Mouse (Mus musculus) limb, embryonic 15.5 days (tissue): Measurements from ENCODE around the gene Pola2. TPM values are rescaled to one million over a fixed set of nuclear protein-coding genes. Genes with fewer than 3 reads are reported as not detected.

Source experiments
- ATAC-seq: fragments of 200-750 bp; cut with Nextera tagmentation; 2 replicates; pipeline ENCODE4 v1.8.0; 2017; ENCODE audit warnings: low read depth, moderate TSS enrichment; ENCODE audit not compliant: insufficient number of reproducible peaks, low FRiP score, low TSS enrichment
- H3K27ac ChIP-seq: fragments of 300-500 bp; sonication (generic); 2 replicates; pipeline ENCODE4 v1.5.1; 2015; ENCODE audit warnings: moderate library complexity, mild to moderate bottlenecking, inconsistent platforms
- H3K27me3 ChIP-seq: fragments of 300-500 bp; sonication (generic); 2 replicates; pipeline ENCODE4 v1.6.1; 2015; ENCODE audit warnings: inconsistent platforms
- H3K36me3 ChIP-seq: fragments of 300-500 bp; sonication (generic); 2 replicates; pipeline ENCODE4 v1.6.1; 2015; ENCODE audit warnings: inconsistent platforms
- H3K4me1 ChIP-seq: fragments of 300-500 bp; sonication (generic); 2 replicates; pipeline ENCODE4 v1.6.1; 2015; ENCODE audit warnings: inconsistent platforms
- H3K4me2 ChIP-seq: fragments of 300-500 bp; sonication (generic); 2 replicates; pipeline ENCODE4 v1.6.1; 2015; ENCODE audit warnings: mild to moderate bottlenecking, inconsistent platforms
- H3K4me3 ChIP-seq: fragments of 300-500 bp; sonication (generic); 2 replicates; pipeline ENCODE4 v1.5.1; 2015; ENCODE audit warnings: mild to moderate bottlenecking, inconsistent platforms
- H3K9ac ChIP-seq: fragments of 300-500 bp; sonication (generic); 2 replicates; pipeline ENCODE4 v1.6.1; 2015; ENCODE audit warnings: inconsistent platforms
- H3K9me3 ChIP-seq: fragments of 300-500 bp; sonication (generic); 2 replicates; pipeline ENCODE4 v1.6.1; 2016; ENCODE audit warnings: inconsistent platforms
- WGBS: fragments of 180-500 bp; shearing (Covaris S2); methylation state at CpG from one replicate; pipeline ENCODE4 v1.1.7; 2015; 5-methylcytosine and 5-hydroxymethylcytosine counted together
- polyA plus RNA-seq: library from polyadenylated mRNA; unstranded; fragments of >200 nt; fragmentation: Nextera tagmentation; extraction: Ambion mirVana; gene quantifications from 2 replicates; pipeline ENCODE4 v1.2.1, GENCODE M21; 2015

Gene Pola2
- polyA plus RNA-seq, 1 experiment from 2014 or later, result 56.9 TPM

DNA sequence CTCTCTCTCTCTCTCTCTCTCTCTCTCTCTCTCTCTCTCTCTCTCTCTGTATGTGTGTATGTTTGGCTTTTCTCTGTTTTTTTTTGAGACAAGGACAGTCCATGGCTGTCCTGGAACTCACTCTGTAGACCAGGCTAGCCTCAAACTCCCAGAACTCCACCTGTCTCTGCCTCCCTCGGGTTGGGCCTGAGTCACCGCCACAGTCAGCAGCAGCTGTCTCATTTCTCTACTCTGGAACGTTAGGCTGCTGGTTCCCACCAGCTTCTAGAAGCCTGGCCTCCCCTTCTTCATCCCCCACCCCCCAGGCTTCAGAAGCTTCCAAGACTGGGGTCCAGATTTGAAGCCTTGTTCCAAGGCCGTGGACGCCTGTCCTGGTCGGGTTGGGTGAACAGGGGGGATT, 25.6 kb upstream of the Pola2 start:
- H3K9me3 ChIP-seq, result no peaks in the 10 kb centered on the region
- H3K27ac ChIP-seq, result peak overlapping the region; percentile 48; the same call in 1 of the 2 replicates
- no peak overlapping the region for H3K4me2 ChIP-seq
- no peaks in the 10 kb centered on the region for H3K27me3 ChIP-seq
- peaks cover 23% of the 10 kb centered on the region for H3K4me1 ChIP-seq
- no peak overlapping the region for H3K4me3 ChIP-seq
- peaks cover 34% of the 10 kb centered on the region for H3K36me3 ChIP-seq
- H3K9ac ChIP-seq, result no peak overlapping the region
- ATAC-seq, result no peak
- WGBS, result 69% methylated on average over 6 of the region's 6 CpGs

DNA sequence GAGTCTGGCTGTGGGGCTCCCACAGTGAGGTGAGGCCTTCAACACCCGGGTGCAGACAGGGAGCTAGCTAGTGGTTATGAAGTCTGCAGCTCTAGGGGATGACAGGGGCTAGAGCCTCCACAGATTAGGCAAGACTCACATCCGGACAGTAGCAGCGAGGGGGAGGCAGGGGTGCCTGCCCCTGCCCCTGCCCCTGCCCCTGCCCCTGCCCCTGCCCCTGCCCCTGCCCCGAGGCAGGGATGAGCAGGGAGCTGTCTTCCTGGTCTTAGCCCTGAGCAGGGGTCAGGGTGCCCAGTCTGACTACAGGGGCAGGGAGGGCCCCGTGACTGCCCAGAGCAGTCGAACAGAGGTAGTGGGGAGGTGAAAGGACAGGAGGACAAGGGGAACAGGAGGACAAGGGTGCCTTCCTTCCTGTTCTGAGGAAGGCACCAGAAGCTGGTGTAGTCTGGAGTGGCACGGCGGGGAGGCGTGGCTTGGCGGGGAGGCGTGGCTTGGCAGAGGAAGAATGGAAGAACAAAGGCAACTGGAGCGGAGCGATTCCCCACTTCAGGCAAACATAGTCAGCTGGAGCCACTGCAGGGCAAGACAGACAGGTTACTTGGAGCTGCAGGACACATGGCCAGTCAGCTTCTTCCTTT, 24.9 kb upstream of the Pola2 start:
- H3K27ac ChIP-seq, result peak overlapping the region; percentile 54
- no peak for ATAC-seq
- peaks cover 28% of the 10 kb centered on the region for H3K36me3 ChIP-seq
- no peak overlapping the region for H3K9ac ChIP-seq
- no peaks in the 10 kb centered on the region for H3K27me3 ChIP-seq
- WGBS, result 15% methylated on average over 11 of the region's 13 CpGs
- no peak overlapping the region for H3K4me3 ChIP-seq
- no peak overlapping the region for H3K4me2 ChIP-seq
- no peaks in the 10 kb centered on the region for H3K9me3 ChIP-seq
- H3K4me1 ChIP-seq, result peaks cover 23% of the 10 kb centered on the region

DNA sequence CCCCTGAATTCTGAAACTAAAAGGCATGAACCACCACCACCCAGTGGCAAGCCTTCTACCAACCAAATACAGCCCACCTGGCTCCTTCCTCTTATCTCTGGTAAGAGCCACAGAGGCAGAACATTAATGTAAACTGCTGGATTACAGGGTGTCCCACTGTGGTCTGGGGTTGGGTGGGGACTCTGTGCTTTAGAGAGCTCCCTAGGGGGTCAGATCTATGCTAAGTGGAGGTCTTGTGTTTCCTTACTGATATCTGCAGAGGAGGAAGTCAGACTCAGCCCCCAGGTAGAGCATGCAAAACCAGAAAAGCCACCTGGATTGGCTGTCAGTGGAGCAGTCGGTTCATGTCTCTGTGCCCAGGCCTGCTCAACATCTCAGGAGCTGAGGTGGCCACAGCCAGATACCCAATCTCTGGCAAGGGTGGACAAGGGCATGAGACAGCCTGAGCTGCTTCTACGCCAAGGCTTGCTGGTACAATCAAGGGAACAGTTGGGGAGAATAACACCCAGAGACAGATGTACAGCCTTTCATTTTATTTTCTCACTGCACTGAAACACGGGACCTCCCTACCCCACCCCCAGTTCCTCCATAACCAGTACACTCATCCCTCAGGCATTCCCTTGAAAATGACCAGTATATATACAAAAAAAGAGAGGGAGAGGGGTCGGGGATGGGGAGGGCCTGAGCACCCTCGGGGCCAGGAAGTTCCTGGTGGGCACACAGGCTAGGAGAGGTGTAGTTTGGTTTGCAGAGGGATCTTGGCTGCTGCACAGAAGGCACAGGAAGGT, 24.2 kb upstream of the Pola2 start:
- no peak for ATAC-seq
- H3K4me1 ChIP-seq, result peaks cover 23% of the 10 kb centered on the region
- 44% methylated on average over 5 of the region's 5 CpGs for WGBS
- peaks cover 25% of the 10 kb centered on the region for H3K36me3 ChIP-seq
- H3K4me2 ChIP-seq, result no peak overlapping the region
- H3K27me3 ChIP-seq, result no peaks in the 10 kb centered on the region
- peak overlapping the region; percentile 54 for H3K27ac ChIP-seq
- H3K9ac ChIP-seq, result no peak overlapping the region
- no peaks in the 10 kb centered on the region for H3K9me3 ChIP-seq
- H3K4me3 ChIP-seq, result no peak overlapping the region

DNA sequence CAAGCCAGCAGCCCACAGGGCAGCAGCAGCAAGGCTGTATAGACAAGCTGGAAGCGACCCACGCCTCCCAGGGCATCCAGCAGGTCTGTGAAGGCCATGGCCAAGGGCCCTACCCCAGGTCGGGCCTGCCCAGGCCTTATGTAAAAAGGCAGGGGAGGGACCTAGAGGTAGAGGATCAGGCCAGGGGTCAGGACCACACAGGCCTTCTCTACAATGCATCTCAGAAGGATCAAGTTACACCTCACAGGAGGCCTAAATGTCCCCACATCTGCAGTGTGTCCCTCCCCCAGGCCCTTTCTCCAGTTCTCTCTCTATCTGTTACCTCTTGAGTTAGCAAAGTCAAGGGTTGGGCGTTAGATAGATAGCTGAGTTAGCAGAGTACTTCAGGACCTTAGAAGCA, 22.0 kb upstream of the Pola2 start, which contains the start of gene Slc22a20:
Gene Slc22a20 (minus strand): TSS at position 101 of the 400 bp plus-strand sequence.
- no peaks in the 10 kb centered on the region for H3K27me3 ChIP-seq
- H3K4me2 ChIP-seq, result no peak within 1 kb of the TSS
- peaks cover 23% of the 10 kb centered on the region for H3K4me1 ChIP-seq
- WGBS, result 36% methylated on average over 4 of the region's 4 CpGs
- H3K36me3 ChIP-seq, result peaks cover 9% of the 10 kb centered on the region
- no peak within 1 kb of the TSS for H3K9ac ChIP-seq
- H3K27ac ChIP-seq, result no peak within 1 kb of the TSS
- no peaks in the 10 kb centered on the region for H3K9me3 ChIP-seq
- ATAC-seq, result no peak
- no peak within 1 kb of the TSS for H3K4me3 ChIP-seq

DNA sequence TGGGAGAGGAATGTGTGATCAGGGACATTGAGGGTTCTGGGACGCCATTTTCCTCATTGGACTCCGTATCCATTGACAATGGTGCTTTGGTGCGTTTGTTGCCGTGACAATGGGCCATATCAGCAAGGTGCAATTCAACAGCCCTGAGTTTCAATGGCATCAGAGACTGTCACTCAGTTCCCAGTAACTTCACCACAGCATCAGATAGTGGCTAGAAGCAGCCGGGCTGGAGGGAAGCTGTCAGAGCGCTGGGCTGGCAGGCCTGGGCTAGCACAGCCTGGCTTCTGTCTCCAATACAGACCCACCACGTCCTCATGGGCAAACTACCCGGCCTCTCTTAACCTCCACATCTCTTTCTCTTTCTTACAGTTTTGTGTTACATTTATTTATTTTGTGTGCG, 16.5 kb upstream of the Pola2 start:
- H3K36me3 ChIP-seq, result no peaks in the 10 kb centered on the region
- 88% methylated on average over 9 of the region's 9 CpGs for WGBS
- H3K4me3 ChIP-seq, result no peak overlapping the region
- no peak overlapping the region for H3K9ac ChIP-seq
- H3K9me3 ChIP-seq, result no peaks in the 10 kb centered on the region
- no peak overlapping the region for H3K4me2 ChIP-seq
- ATAC-seq, result no peak
- H3K27me3 ChIP-seq, result no peaks in the 10 kb centered on the region
- H3K4me1 ChIP-seq, result peaks cover 11% of the 10 kb centered on the region
- no peak overlapping the region for H3K27ac ChIP-seq

DNA sequence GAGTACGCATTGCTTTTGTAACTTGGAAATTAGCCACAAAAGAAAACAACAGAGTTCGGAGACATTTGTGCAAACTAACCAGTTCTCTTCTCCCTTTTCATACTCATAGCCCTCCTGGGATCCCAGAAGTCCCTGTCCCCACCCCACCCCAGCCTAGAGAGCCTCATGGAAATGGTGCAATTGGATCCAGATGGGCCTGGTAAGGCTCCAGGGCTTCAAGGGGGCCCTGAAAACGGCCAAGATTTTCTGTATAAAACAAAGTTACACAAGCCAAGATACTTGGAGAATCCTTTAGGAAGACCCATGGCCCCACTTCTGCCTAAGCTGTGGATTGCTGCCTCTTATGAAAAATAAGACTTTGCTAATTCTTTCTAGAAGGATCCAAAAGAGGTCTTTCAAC, 13.7 kb upstream of the Pola2 start:
- Histone ChIP-seq H3K36me3 (no peaks in the 10 kb centered on the region), H3K4me2 (no peak overlapping the region), H3K4me3 (no peak overlapping the region), H3K27me3 (no peaks in the 10 kb centered on the region), H3K9ac (no peak overlapping the region), H3K9me3 (no peaks in the 10 kb centered on the region), H3K4me1 (peaks cover 15% of the 10 kb centered on the region), H3K27ac (peak overlapping the region; percentile 80)
- WGBS, result 40% methylated on average over 3 of the region's 3 CpGs
- no peak for ATAC-seq

DNA sequence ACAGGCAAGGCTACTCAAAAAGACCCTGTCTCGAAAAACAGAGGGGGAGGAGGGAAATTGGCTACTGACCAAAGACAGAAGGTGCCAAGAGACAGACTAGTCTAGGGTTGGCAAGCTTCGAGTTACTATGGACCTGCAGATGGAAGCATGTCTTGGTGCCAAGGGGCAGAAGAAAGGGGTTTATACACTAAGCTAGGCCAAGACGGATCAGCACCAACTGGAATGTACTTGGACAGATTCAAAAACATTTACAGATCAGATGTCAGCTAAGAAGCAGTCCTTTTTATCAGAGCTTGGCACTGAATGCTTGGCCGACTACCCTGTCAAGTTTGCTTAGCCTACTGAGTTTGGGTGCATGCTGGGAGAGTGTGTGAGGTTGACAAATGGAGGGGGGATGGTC, 11.7 kb upstream of the Pola2 start:
- Histone ChIP-seq H3K9ac (no peak overlapping the region), H3K9me3 (no peaks in the 10 kb centered on the region), H3K4me1 (peaks cover 15% of the 10 kb centered on the region), H3K36me3 (no peaks in the 10 kb centered on the region), H3K27me3 (no peaks in the 10 kb centered on the region), H3K4me3 (no peak overlapping the region), H3K4me2 (no peak overlapping the region), H3K27ac (no peak overlapping the region)
- WGBS, result 65% methylated on average over 4 of the region's 4 CpGs
- ATAC-seq, result 0 out of 2 replicates have a peak, but pooled peaks have one; percentile 33

DNA sequence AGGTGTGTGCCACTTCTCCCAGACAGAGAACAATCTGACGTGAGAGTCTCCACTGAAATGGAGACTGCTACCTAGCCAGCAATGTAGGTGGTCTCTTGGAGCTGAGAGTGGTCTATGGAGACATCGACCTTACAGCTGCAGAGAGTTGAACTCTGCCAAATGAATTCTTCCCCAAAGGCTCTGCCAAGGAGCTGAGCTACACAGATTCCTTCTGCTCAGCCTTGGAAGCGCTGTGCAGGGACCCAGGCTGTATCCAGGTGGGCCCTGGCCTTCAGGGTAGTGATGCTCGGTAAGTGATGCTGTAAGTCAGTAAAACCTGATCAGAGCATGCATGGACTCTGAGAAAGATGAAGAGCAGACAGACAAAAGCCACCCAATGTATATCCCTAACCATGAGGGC, 11.1 kb upstream of the Pola2 start:
- ATAC-seq, result peak; percentile 64; the same call in 1 of the 2 replicates
- no peak overlapping the region for H3K9ac ChIP-seq
- 56% methylated on average over 4 of the region's 4 CpGs for whole genome bisulfite sequencing
- no peak overlapping the region for H3K27ac ChIP-seq
- H3K4me2 ChIP-seq, result no peak overlapping the region
- H3K4me3 ChIP-seq, result no peak overlapping the region
- H3K27me3 ChIP-seq, result no peaks in the 10 kb centered on the region
- no peaks in the 10 kb centered on the region for H3K9me3 ChIP-seq
- no peaks in the 10 kb centered on the region for H3K36me3 ChIP-seq
- peaks cover 15% of the 10 kb centered on the region for H3K4me1 ChIP-seq

DNA sequence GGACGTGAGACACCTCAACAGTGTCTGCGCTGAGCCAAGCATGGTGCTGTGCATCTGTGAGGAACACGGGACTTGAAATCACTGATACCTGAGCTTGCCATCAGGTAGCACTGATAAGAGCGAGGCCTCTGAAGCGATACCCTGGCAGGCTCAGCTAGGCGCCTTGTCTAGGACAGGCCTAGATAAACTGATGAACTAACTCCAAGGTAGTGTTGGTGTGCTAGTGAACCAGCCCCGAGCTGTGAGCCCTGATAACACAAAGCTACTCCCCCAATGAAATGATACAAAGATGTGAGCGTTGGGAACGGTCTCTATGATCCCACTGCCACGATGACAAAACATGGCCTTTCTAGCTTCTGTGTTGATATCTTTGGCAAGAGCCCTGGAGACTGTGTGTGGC, 3.7 kb upstream of the Pola2 start:
- Histone ChIP-seq H3K27me3 (no peaks in the 10 kb centered on the region), H3K27ac (no peak overlapping the region), H3K36me3 (no peaks in the 10 kb centered on the region), H3K9ac (no peak overlapping the region), H3K4me3 (no peak overlapping the region), H3K4me1 (peaks cover 18% of the 10 kb centered on the region), H3K9me3 (no peaks in the 10 kb centered on the region), H3K4me2 (no peak overlapping the region)
- ATAC-seq, result no peak
- 89% methylated on average over 10 of the region's 10 CpGs for WGBS

DNA sequence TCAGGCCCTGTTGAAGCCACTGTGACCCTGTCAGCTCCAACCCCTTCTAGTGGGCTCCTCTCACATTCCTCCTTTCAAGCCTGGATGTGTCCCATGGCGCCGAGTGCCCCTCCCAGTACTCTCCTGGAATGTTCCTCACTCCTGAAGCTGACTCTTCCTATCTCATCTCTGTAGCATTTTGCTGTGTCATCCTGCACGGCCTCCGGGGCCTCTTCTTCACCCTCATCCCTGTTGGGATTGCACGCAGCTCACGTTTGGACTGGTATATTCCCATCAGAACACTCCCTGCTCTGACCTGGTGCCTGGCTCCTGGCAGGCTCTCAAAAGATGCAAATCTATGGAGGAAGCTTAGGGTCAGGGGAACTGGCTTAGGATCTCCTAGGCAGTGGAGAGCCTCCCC, 2.8 kb upstream of the Pola2 start:
- Histone ChIP-seq H3K9ac (no peak overlapping the region), H3K27ac (no peak overlapping the region), H3K4me2 (no peak overlapping the region), H3K9me3 (no peaks in the 10 kb centered on the region), H3K4me1 (peaks cover 23% of the 10 kb centered on the region), H3K36me3 (no peaks in the 10 kb centered on the region), H3K4me3 (no peak overlapping the region), H3K27me3 (no peaks in the 10 kb centered on the region)
- 53% methylated on average over 6 of the region's 6 CpGs for WGBS
- no peak for ATAC-seq

DNA sequence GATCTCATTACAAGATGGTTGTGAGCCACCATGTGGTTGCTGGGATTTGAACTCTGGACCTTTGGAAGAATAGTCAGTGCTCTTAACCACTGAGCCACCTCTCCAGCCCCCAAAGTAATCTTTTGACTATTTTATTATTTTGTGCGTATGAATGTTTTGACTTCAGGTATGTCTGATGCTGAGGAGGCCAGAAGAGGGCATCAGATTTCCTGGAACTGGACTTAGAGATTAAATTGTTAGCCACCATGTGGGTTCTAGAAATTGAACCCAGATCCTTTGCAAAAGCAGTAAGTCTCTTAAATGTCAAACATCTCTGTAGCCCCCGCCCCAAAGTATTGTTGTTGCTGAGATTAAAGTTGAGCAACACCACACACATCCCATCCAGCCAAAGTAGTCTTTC, 1.9 kb upstream of the Pola2 start:
- Histone ChIP-seq H3K27ac (no peak overlapping the region), H3K9ac (no peak overlapping the region), H3K9me3 (no peaks in the 10 kb centered on the region), H3K4me1 (peaks cover 23% of the 10 kb centered on the region), H3K4me3 (no peak overlapping the region), H3K27me3 (no peaks in the 10 kb centered on the region), H3K36me3 (peaks cover 5% of the 10 kb centered on the region; the same call in 1 of the 2 replicates), H3K4me2 (no peak overlapping the region)
- WGBS, result 86% methylated on average over 2 of the region's 2 CpGs
- no peak for ATAC-seq

DNA sequence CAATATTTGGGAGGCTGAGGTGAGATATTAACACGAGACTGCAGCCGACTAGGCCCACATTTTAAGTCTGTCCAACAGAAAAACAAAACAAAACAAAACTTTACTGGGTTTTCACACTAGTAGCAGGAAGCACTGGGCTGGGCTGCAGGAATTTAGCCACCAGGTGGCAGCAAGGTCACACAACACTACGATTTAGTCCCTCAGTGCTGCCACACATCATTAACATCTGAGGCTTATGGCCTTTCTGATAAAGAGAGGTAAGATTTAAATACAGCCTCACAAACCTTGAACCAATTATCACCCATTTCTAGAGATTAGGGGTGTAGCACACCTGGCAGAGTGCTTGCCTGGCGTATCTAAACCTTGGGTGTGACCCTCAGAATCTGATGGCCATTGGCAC, 1.3 kb upstream of the Pola2 start:
- Histone ChIP-seq H3K9ac (no peak overlapping the region), H3K4me1 (peaks cover 23% of the 10 kb centered on the region), H3K27ac (no peak overlapping the region), H3K27me3 (no peaks in the 10 kb centered on the region), H3K4me2 (no peak overlapping the region), H3K9me3 (no peaks in the 10 kb centered on the region), H3K36me3 (peaks cover 10% of the 10 kb centered on the region; the same call in 1 of the 2 replicates), H3K4me3 (0 out of 2 replicates have a peak overlapping the region, but pooled peaks have one; percentile 73)
- 4% methylated on average over 4 of the region's 4 CpGs for WGBS
- no peak for ATAC-seq
